Mouse (Mus musculus): ENCODE measurements around the gene Prkca. TPM values are rescaled to one million over a fixed set of nuclear protein-coding genes. Genes with fewer than 3 reads are reported as not detected.

Prkca gene
- polyA plus RNA-seq, 1 experiment: 266 TPM

GRCm38 (mm10) chr11:108221124-108221835, 122.4 kb downstream of the Prkca start:
- 28% methylated on average over 13 of the region's 13 CpGs for WGBS
- Histone ChIP-seq H3K27ac (ENCODE audit: insufficient read depth, low read depth, low read length) (peak overlapping the region; percentile 67), H3K4me1 (ENCODE audit: control insufficient read depth, insufficient read depth, low read length) (peaks cover 53% of the 10 kb centered on the region), H3K4me3 (ENCODE audit: insufficient read depth, low read depth, low read length) (no peak overlapping the region)
- TF ChIP-seq CTCF (IDR thresholded peaks at IDR 0.05; ENCODE audit: insufficient read depth, low read depth, low read length) (no peak), POLR2A (IDR thresholded peaks at IDR 0.05; ENCODE audit: insufficient read depth, low read depth, low read length) (no peak)

- TF ChIP-seq POLR2A (IDR thresholded peaks at IDR 0.05; ENCODE audit: insufficient read depth, low read depth, low read length) (no peak), CTCF (IDR thresholded peaks at IDR 0.05; ENCODE audit: insufficient read depth, low read depth, low read length) (no peak)
- 62% methylated on average over 5 of the region's 5 CpGs for WGBS
- Histone ChIP-seq H3K4me3 (ENCODE audit: insufficient read depth, low read depth, low read length) (no peak overlapping the region), H3K27ac (ENCODE audit: insufficient read depth, low read depth, low read length) (0 out of 2 replicates have a peak overlapping the region, but pooled peaks have one; percentile 67), H3K4me1 (ENCODE audit: control insufficient read depth, insufficient read depth, low read length) (peaks cover 53% of the 10 kb centered on the region)
These were observed 123.1 kb downstream of the Prkca start for GRCm38 (mm10) chr11:108220605-108221004.

- H3K4me1 ChIP-seq (ENCODE audit: control insufficient read depth, insufficient read depth, low read length): peaks cover 38% of the 10 kb centered on the region
- H3K27ac ChIP-seq (ENCODE audit: insufficient read depth, low read depth, low read length): no peak overlapping the region
- no peak overlapping the region for H3K4me3 ChIP-seq (ENCODE audit: insufficient read depth, low read depth, low read length)
- WGBS: 51% methylated on average over 8 of the region's 8 CpGs
- TF ChIP-seq CTCF (IDR thresholded peaks at IDR 0.05; ENCODE audit: insufficient read depth, low read depth, low read length) (no peak), POLR2A (IDR thresholded peaks at IDR 0.05; ENCODE audit: insufficient read depth, low read depth, low read length) (no peak)
These were observed 126.7 kb downstream of the Prkca start for GRCm38 (mm10) chr11:108217043-108217442.

GRCm38 (mm10) chr11:108216064-108216463, 127.7 kb downstream of the Prkca start:
- Histone ChIP-seq H3K27ac (ENCODE audit: insufficient read depth, low read depth, low read length) (0 out of 2 replicates have a peak overlapping the region, but pooled peaks have one; percentile 23), H3K4me3 (ENCODE audit: insufficient read depth, low read depth, low read length) (no peak overlapping the region), H3K4me1 (ENCODE audit: control insufficient read depth, insufficient read depth, low read length) (peaks cover 35% of the 10 kb centered on the region)
- WGBS: 77% methylated on average over 7 of the region's 7 CpGs
- no peak for TF ChIP-seq POLR2A (IDR thresholded peaks at IDR 0.05; ENCODE audit: insufficient read depth, low read depth, low read length)
- TF ChIP-seq CTCF (IDR thresholded peaks at IDR 0.05; ENCODE audit: insufficient read depth, low read depth, low read length): no peak

GRCm38 (mm10) chr11:108215466-108215865, 128.3 kb downstream of the Prkca start:
- no peak for TF ChIP-seq CTCF (IDR thresholded peaks at IDR 0.05; ENCODE audit: insufficient read depth, low read depth, low read length)
- no peak for TF ChIP-seq POLR2A (IDR thresholded peaks at IDR 0.05; ENCODE audit: insufficient read depth, low read depth, low read length)
- H3K4me1 ChIP-seq (ENCODE audit: control insufficient read depth, insufficient read depth, low read length): peaks cover 31% of the 10 kb centered on the region
- 50% methylated on average over 8 of the region's 8 CpGs for WGBS
- H3K27ac ChIP-seq (ENCODE audit: insufficient read depth, low read depth, low read length): 0 out of 2 replicates have a peak overlapping the region, but pooled peaks have one; percentile 23
- no peak overlapping the region for H3K4me3 ChIP-seq (ENCODE audit: insufficient read depth, low read depth, low read length)

GRCm38 (mm10) chr11:108214521-108215223, 129.1 kb downstream of the Prkca start:
- TF ChIP-seq CTCF (IDR thresholded peaks at IDR 0.05; ENCODE audit: insufficient read depth, low read depth, low read length) (no peak), POLR2A (IDR thresholded peaks at IDR 0.05; ENCODE audit: insufficient read depth, low read depth, low read length) (no peak)
- Histone ChIP-seq H3K4me3 (ENCODE audit: insufficient read depth, low read depth, low read length) (no peak overlapping the region), H3K27ac (ENCODE audit: insufficient read depth, low read depth, low read length) (no peak overlapping the region), H3K4me1 (ENCODE audit: control insufficient read depth, insufficient read depth, low read length) (peaks cover 31% of the 10 kb centered on the region)
- 80% methylated on average over 11 of the region's 11 CpGs for WGBS

GRCm38 (mm10) chr11:108213783-108214182, 129.9 kb downstream of the Prkca start:
- Histone ChIP-seq H3K27ac (ENCODE audit: insufficient read depth, low read depth, low read length) (no peak overlapping the region), H3K4me3 (ENCODE audit: insufficient read depth, low read depth, low read length) (no peak overlapping the region), H3K4me1 (ENCODE audit: control insufficient read depth, insufficient read depth, low read length) (peaks cover 34% of the 10 kb centered on the region)
- TF ChIP-seq POLR2A (IDR thresholded peaks at IDR 0.05; ENCODE audit: insufficient read depth, low read depth, low read length) (no peak), CTCF (IDR thresholded peaks at IDR 0.05; ENCODE audit: insufficient read depth, low read depth, low read length) (no peak)
- WGBS: 91% methylated on average over 10 of the region's 10 CpGs

- no peak overlapping the region for H3K4me3 ChIP-seq (ENCODE audit: insufficient read depth, low read depth, low read length)
- no peak overlapping the region for H3K27ac ChIP-seq (ENCODE audit: insufficient read depth, low read depth, low read length)
- peaks cover 37% of the 10 kb centered on the region for H3K4me1 ChIP-seq (ENCODE audit: control insufficient read depth, insufficient read depth, low read length)
- 92% methylated on average over 5 of the region's 5 CpGs for WGBS
- TF ChIP-seq CTCF (IDR thresholded peaks at IDR 0.05; ENCODE audit: insufficient read depth, low read depth, low read length) (peak; percentile 29; the same call in 1 of the 2 replicates), POLR2A (IDR thresholded peaks at IDR 0.05; ENCODE audit: insufficient read depth, low read depth, low read length) (no peak)
These were observed 131.1 kb downstream of the Prkca start for GRCm38 (mm10) chr11:108212638-108213037.

- Histone ChIP-seq H3K27ac (ENCODE audit: insufficient read depth, low read depth, low read length) (no peak overlapping the region), H3K4me3 (ENCODE audit: insufficient read depth, low read depth, low read length) (no peak overlapping the region), H3K4me1 (ENCODE audit: control insufficient read depth, insufficient read depth, low read length) (peaks cover 35% of the 10 kb centered on the region)
- 93% methylated on average over 6 of the region's 6 CpGs for WGBS
- TF ChIP-seq POLR2A (IDR thresholded peaks at IDR 0.05; ENCODE audit: insufficient read depth, low read depth, low read length): no peak
These were observed 131.7 kb downstream of the Prkca start for GRCm38 (mm10) chr11:108212030-108212429.

Data from olfactory bulb, adult 2 months (tissue).